Mouse (Mus musculus) gastrocnemius, postnatal 14 days (tissue): ENCODE measurements at regions not wholly inside any gene's neighbourhood (a gene's known extent, or its start where the extent isn't known, plus 50 kb on each side); places are given as distances from the start of the nearest gene placed in this dataset.

Experiments used
- DNase-seq: peaks from one replicate; pipeline ENCODE4 v3.0.0; 2021; ENCODE audit warnings: mixed read lengths
- intact Hi-C: fragments of 180-260 bp; cut with DNase I; formaldehyde crosslinking; loops from one replicate; pipeline ENCODE4 v1.15.1; 2025; ENCODE audit warnings: low total_unique reads

DNA sequence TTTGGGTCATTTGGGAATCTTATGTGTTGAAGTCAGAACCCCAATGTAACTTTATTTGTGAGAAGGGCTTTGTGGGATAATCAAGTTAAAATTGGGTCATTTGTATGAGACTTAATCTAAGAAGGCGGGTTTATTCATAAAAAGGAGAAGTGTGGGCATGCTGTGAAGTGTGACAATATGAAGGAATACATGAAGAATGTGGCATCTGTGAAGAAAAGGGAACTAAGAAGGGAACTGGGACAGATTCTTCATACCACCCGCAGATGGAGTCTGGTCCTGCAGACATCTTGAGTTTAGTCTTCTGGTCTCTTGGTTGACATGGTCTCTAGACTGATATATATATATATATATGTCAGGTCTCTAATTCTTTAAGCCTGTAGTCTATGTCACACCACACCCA is 385.3 kb upstream of the Fam92a start:
- DNase-seq: no peak
- intact Hi-C loops: no loop called here

DNA sequence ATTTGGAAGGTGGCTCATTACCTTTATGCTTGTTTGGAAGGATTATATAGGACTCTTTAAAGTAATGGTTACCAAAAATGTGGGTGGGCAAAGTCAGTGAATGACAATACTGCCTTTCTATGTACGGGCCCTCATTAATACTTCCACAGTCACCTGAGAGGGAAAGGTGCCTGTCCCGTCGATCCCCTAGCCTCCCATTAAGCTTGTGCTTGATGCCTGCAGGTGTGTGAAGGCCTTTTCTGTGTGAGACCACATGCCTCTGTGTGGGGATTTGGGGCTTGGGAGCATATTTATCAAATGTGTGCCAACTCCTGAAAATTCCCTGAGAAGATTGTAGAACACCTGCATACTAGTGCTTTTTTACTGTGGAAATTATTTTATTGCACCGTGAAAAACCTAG is 377.4 kb upstream of the Fam92a start:
- no peak for DNase-seq
- intact Hi-C loops: no loop called here

DNA sequence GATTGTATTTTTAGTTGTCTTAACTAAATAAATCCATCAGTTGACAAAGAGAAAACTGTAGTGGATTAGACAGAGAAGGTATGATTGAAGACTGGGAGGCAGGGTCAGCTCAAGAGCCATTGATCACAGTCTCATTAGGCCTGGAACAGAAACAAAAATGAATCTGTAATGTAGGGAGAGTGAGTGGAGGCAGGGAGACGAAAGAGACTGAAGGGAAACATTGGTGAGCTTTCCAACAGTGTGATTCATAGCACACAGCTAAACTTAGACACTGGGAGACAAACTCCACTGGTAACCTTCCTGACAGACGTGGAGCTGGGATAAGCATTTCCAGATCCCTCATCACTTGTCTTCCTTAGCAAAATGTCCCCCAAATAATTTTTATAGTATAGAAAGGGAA is 372.1 kb upstream of the Fam92a start:
- intact Hi-C loops: no loop called here
- DNase-seq: no peak

DNA sequence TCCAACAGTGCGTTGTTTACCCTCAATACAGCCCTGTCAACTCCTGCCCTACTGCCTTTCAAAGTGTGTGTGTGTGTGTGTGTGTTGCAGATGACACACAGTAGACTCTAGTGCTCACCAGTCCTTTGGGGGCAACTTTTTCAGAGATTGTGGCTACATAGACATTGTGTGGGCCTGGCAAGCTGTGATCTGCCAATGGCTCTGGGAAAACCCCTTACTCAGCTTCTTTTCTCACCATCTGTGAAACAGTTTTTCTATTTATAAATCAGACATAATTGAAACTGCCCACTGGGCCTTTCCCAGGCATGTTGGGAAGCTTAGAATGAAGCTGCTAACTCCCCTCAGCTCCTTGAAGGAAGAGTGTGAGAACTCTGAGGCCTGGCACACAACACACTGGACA is 369.7 kb upstream of the Fam92a start:
- intact Hi-C loops: no loop called here

DNA sequence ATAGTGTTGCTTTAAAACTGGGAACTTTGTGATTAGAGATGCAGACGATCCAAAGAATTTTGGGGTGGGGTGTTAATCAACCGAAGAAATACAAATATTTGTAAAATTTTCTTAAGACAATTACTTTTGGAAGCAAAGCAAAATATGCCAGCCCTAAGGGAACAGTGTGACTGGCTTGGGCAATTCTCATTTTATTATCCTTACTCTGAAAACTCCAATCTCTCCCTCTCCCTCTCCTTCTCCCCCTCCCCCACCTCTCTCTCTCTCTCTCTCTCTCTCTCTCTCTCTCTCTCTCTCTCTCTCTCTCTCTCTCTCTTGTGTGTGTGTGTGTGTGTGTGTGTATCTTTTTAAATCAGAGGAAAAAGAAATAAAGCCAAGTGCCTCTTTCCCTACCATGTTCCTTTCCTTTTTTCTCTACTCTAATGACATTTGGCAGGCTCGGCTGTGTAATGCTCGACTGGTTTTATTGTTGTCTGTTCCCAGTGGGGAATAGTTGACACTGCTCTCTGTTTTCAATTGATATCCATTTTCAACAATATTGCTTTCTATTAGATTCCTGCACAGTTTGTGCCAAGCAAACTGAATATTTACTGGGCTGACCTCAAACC is 367.5 kb upstream of the Fam92a start:
- no peak for DNase-seq
- intact Hi-C loops: no loop called here

More for the DNA sequence above, 369.7 kb upstream of the Fam92a start:
- no peak for DNase-seq

DNA sequence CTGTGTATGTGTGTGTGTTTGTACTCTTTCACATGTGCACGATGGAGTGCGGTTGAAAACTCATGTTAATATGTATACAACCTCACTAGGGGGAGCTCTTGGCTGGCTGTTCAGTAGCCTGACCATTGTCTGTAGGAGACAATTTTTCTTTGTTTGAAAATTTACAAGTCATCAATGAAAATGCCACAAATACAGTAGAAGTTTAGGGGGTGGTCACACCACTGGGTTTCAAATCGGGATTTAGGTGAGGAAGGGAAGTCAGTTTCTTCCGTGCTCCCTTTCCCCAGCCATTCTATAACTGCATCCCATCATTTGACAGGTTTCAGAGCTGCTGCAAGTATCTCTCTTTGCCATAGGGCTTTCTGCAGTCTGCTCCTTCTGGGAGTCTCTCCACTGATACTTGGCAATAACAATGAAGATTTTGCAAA is 366.9 kb upstream of the Fam92a start:
- intact Hi-C loops: no loop called here
- DNase-seq: peak; percentile 38

DNA sequence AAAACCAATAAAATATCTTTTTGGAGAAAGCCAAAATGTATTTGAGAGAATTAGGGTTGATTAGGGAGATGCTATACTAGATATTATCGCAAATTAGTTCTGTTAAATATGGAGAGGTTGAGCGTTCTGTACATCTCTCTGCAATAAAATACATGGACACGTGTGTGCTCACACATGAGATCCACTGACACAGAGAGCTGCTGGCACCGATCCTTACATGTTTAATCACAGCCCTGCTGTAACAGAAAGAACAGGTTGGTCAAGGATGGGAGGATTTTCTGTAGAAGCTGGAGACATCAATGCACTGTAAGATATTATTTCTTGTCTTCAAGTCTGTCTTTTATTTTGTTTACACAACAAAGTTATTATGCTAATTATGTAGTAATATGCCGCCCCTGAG is 366.2 kb upstream of the Fam92a start:
- intact Hi-C loops: no loop called here
- no peak for DNase-seq

DNA sequence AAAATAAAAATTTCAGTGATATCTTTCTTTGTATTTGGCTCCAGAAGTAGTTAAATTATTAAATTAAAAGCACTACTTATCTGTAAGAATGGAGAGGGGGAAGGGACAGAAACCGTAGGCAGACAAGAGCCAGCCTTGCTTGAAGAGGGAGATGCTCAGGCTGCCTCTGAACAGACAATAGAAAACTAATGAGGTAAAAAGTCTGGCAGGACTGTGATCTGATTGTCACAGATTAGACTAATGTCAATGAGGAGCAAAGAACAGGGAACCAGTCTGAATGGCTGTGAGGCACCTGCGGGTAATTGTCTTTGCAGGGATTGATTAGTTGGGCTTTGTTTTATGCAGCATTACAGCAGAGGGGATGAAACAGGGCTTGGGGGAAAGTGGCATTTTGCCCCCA is 362.3 kb upstream of the Fam92a start:
- DNase-seq: no peak
- intact Hi-C loops: no loop called here

DNA sequence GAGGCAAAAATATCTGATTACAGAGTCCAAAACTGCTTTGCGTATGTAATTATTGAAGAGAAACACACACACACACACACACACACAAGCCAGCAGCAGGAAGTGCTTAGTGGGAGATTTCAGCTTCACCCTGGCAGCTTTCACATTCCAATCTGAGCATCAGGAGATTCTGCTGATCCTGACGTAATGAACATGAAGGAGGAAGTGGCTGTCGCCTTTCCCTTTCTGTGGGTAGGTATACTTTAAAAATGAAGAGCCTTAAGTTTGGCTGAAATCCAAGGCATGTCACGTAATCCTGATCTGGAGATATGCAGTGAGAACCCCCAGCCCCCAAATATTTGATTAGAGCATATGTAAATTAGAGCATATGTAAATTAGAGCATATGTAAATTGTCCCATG is 361.1 kb upstream of the Fam92a start:
- DNase-seq: no peak
- intact Hi-C loops: no loop called here

DNA sequence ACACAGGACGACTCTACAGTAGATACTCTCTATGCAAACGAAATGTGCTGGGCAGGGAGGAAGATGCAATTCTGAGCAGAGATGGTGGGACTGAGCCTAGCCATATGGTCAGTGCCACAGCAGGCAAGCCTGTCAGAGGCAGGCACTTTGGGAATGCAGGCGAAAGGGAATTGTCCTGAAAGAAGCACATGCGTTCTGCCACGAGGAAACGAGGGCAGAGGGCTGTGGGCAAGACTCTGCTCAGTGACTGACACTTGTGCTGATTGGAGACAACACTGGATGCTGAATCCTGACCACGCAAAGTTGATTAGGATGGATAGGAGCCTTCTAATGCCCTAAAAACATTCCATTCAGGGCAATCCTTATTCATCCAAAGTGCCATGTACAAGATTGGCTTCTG is 350.5 kb upstream of the Fam92a start:
- no peak for DNase-seq
- intact Hi-C loops: no loop called here

DNA sequence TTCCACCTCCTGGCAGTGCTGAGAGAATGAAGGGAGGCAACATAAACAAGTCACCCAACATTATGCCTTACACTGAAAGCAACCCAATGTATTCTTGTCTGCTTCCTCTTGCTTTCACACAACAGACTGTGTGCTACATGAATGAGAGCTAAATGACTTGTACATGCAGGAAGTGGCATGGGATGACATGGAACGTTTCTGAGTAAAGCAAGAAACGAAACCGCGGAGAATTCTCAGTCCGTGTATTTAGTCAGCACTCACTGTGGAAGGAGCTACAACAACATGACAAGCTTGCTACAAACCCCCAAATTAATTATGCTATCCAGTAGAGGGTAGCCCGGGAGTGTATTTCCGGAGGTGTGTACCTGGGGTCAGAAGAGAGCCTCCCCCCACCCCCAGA is 349.4 kb upstream of the Fam92a start:
- intact Hi-C loops: no loop called here

DNA sequence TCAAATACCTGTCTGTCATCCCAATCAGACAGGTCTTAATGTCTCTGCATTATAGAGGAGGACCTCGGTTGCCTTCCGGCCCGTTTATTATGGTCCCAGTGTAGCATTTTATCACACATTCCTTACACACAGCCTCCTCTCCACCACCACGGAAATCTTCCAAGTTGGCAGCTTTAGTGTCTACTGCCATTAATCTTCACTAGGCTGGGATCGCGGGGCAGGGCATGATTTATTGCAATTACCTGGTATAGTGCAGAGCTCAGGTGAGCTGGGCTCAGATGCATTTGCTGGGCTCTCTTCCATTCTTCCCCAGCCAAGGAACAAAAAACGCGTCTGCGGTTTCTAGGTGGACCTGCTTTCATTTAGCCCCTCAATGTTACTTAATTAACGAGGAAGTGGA is 344.7 kb upstream of the Fam92a start:
- no peak for DNase-seq
- intact Hi-C loops: no loop called here

More for the DNA sequence above, 349.4 kb upstream of the Fam92a start:
- DNase-seq: no peak

DNA sequence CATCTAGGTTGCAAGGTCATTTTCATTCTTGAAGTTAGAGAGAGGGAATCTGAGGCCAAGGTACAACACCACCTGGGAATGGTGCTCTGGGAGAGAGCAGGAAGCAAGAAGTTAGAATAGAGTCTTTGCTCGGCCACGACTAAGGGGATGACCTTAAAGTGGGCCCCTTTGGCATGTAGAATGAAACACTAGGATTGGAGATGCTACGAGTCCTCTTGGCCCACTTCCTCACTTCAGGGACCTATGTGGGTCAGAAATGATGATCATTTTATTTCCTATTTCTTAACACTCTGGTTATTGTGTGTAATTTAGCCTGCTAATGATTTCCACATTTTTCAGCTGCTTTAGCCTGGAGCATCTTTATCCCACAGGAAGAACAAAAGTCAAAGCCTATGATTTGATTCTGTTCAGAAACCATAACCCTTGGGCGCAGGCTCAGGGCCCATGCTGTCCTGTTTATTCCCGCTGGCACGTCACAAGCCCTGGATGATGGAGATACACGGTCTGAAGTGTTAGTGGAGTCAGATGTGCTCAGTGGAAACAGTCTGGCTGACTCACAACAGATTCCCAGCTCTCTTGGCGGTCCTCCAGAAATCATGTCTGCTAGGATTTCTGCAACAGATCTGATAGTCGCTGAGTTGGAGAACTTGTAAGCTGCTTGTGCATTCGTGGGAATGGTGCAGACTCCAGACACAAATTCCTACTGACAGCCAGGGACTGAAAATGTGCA is 340.0 kb upstream of the Fam92a start:
- peak; percentile 78 for DNase-seq
- intact Hi-C loops: no loop called here

DNA sequence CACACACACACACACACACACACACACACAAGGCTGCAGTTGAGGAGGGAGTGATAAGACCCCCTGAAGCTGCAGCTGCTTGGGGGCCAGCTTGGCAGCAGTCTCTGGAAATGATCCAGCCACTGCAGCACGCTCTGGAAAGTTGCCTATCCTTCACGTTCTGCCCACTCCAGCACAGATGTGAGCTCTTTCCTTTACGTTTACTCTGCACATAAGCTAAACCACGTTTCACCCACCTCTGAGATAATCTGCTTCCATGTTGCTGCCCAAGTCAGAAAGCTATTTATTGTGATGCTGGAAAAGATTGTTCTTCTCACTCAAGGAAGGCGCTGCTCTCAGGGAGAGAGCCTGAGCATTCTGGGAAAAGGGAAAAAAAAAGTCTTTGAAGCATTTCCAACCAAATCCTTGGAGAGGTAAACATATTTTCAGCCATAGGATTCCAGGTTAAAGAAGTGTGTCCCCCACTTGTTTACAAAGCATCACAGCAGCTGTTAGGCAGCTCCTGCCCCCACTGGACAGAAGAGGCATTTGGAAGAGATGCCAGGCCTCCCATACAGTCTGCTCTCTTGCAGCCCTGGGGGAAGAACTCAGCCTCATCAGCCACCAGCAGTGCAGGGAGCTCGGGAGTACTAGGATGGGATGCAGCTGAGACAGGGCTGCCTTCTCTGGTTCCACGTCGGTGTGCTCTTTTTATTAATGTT is 335.2 kb upstream of the Fam92a start:
- DNase-seq: no peak
- intact Hi-C loops: no loop called here

DNA sequence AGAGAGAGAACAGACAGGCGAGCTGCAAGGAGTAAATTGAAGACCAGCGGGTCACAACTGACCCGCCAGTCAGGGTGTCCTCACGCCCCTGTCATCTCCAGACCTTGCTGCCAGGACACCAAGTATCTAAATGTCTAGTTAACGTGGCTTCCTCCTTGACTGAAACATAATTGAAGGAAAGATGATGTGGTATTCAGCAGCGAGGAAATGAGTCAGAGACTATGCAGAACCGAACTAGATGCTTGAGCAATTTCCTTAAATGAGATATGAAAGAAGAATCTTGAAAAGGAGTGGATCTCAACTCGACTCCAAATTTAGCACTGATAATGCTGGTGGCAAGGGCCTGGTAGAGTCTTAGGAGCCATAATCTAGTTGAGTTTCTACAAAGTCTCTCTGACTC is 329.3 kb upstream of the Fam92a start:
- intact Hi-C loops: no loop called here
- no peak for DNase-seq

DNA sequence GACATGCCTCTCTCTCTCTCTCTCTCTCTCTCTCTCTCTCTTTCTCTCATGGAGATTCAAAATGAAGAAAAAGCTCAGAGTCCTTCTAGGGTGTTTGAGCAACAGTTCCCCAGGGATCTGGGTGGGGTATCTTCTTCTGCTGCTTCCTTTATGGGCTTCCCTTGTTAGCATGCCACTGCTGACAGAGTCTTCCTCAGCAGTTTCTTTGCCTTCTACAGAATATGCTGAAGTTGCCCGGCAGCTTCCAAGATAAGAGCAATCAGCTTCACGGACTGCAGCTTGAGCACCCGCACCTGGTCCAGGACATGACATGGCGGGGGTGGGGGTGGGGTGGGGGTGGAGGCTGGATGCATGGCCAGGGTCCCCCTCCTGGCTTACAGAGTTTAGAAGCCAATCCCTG is 326.6 kb upstream of the Fam92a start:
- no peak for DNase-seq
- intact Hi-C loops: no loop called here

DNA sequence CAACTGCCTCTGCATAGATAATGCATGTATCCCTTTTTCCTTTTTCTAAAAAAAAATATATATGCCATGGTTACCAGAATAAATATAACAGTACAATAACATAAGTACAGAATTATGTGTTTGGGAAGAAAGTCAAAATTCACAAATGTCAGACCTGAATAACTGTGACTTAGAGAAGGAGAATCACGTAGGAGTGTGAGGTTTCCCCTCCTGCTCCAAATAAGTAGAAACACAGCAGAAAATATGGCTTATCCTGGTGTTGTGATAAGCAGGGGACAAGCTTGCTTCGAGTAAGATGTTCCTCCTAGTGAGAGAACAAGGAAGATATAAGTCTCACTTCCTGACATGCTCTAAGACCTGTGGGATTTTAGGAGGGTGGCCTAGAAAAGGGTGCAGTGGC is 320.7 kb upstream of the Fam92a start:
- no peak for DNase-seq
- intact Hi-C loops: no loop called here

DNA sequence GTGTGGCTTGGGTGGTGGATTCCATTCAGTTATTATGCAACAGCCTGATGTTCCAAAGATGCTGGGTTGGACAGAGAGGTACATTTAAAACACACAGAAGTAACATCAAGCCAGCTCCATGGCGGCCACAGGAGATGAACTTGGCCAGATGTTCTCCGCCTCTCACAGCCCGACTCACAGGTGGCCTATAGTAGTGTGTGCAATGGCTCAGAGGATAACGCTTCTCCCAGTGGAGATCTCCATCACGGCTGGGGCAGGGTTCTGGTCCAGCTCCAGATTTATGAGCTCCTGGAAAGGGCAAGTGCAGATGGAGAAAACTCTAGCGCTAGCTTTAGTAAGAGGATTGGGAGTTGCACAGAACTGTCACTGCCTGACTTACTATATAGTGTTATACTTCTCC is 319.5 kb upstream of the Fam92a start:
- intact Hi-C loops: no loop called here
- DNase-seq: peak; percentile 22

DNA sequence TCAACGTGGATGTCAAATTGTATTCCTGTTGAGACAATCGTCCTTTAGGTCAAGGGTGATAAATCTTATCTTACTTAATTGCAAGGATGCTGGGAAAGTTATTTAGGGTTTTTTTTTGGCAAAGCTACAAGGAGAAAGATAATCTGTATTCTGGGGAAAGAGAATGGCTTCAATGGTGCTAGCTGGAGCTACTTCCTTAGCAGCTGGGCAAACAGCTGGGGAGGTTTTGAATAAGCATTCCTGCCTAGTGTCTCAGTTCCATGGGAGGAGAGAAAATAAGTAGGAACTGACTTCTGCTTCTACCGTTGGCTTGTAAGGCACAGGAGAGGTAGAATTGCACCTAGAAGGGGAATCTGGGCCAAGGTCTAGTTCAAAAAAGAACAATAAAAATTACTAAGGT is 318.3 kb upstream of the Fam92a start:
- intact Hi-C loops: no loop called here
- no peak for DNase-seq

DNA sequence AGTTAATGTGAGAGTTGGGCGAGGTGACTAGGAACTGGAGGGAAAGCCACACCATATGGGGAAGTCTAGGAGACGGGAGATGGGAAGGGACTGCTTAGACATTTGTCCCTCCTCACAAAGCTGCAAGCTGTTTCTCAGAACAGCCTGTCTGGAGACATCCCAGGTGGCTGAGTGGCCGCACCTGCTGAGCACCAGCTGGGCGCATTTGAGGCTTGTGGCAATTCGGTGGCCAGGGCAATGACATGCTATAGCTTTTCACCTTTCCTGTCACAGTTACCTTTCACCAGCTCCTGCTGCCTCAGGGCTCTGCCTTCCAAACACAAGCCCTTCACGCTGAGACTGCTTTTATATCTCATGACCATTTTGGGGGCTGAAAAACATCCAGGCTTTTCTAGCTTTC is 317.5 kb upstream of the Fam92a start:
- intact Hi-C loops: no loop called here
- DNase-seq: no peak

DNA sequence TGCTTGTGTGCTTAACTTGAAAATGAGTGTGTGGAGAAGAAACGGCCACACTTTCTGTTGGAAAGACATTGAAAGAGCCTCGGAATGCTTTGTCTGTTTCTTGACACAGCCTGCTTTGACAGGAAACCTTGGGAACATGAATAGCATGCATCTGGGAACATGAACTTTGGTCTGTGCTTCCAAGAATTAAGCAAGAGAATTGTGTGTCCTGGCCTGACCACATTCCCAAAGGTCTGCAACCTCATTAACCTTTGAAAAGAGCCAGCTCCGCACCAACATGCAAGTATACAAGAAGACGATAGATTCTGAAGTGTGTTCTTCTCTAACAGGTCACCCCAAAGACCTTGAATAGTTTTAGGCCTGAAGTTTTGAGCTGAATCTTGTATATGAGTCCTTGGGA is 309.7 kb upstream of the Fam92a start:
- intact Hi-C loops: no loop called here

More for the DNA sequence above, 309.7 kb upstream of the Fam92a start:
- no peak for DNase-seq
